Mouse (Mus musculus) macrophage (primary cell): ENCODE results near the gene Gm49661. TPM values are rescaled to one million over a fixed set of nuclear protein-coding genes. Genes with fewer than 3 reads are reported as not detected.

Source experiments
- H3K27ac ChIP-seq: fragments of 350-480 bp; formaldehyde crosslinking; 2 replicates; pipeline ENCODE4 v1.9.0; 2021
- H3K36me3 ChIP-seq: fragments of 350-480 bp; formaldehyde crosslinking; 2 replicates; pipeline ENCODE4 v1.9.0; 2021; ENCODE audit errors: inconsistent target
- H3K4me3 ChIP-seq: fragments of 350-480 bp; formaldehyde crosslinking; 2 replicates; pipeline ENCODE4 v1.9.0; 2021; ENCODE audit errors: inconsistent target
- H3K79me2 ChIP-seq: fragments of 350-480 bp; formaldehyde crosslinking; 2 replicates; pipeline ENCODE4 v1.9.0; 2021; ENCODE audit errors: inconsistent target
- WGBS: methylation state at CpG from one replicate; pipeline ENCODE4 v1.1.7; 2026; ENCODE audit warnings: inconsistent platforms; ENCODE audit not compliant: missing documents; 5-methylcytosine and 5-hydroxymethylcytosine counted together
- polyA plus RNA-seq: library from polyadenylated mRNA; stranded (reverse); fragments of 250-400 nt; gene quantifications from 3 replicates; pipeline ENCODE4 v1.2.4, GENCODE M21; 2018; ENCODE audit warnings: inconsistent platforms

Gm49661 gene
- polyA plus RNA-seq, 1 experiment from 2014 or later, result not detected

- Histone ChIP-seq H3K36me3 (0 out of 2 replicates have a peak, but pooled peaks cover 7% of the 10 kb centered on the region), H3K79me2 (peaks cover 11% of the 10 kb centered on the region), H3K27ac (peak overlapping the region; percentile 28), H3K4me3 (peak overlapping the region; percentile 71)
- under 1% methylated on average over 41 of the region's 41 CpGs for WGBS
These were observed 3.4 kb downstream of the Gm49661 start for GRCm38 (mm10) chr8:84965731-84966291.

- Histone ChIP-seq H3K27ac (no peak overlapping the region), H3K79me2 (no peaks in the 10 kb centered on the region; the same call in 1 of the 2 replicates), H3K36me3 (0 out of 2 replicates have a peak, but pooled peaks cover 7% of the 10 kb centered on the region), H3K4me3 (no peak overlapping the region)
- WGBS, result 92% methylated on average over 4 of the region's 4 CpGs
These were observed 5.3 kb downstream of the Gm49661 start for GRCm38 (mm10) chr8:84963952-84964351.

GRCm38 (mm10) chr8:84959811-84960210, 9.4 kb downstream of the Gm49661 start:
- H3K27ac ChIP-seq, result no peak overlapping the region
- no peaks in the 10 kb centered on the region for H3K79me2 ChIP-seq
- H3K4me3 ChIP-seq, result no peak overlapping the region
- H3K36me3 ChIP-seq, result peaks cover 14% of the 10 kb centered on the region; the same call in 1 of the 2 replicates
- WGBS, result 98% methylated on average over 5 of the region's 7 CpGs

GRCm38 (mm10) chr8:84956768-84957167, 12.5 kb downstream of the Gm49661 start:
- no peak overlapping the region for H3K27ac ChIP-seq
- no peaks in the 10 kb centered on the region for H3K79me2 ChIP-seq
- 55% methylated on average over 2 of the region's 2 CpGs for WGBS
- H3K4me3 ChIP-seq, result no peak overlapping the region
- H3K36me3 ChIP-seq, result peaks cover 14% of the 10 kb centered on the region; the same call in 1 of the 2 replicates

- WGBS, result 7% methylated on average over 18 of the region's 18 CpGs
- no peak overlapping the region for H3K4me3 ChIP-seq
- no peaks in the 10 kb centered on the region for H3K79me2 ChIP-seq
- peaks cover 2% of the 10 kb centered on the region; the same call in 1 of the 2 replicates for H3K36me3 ChIP-seq
- no peak overlapping the region for H3K27ac ChIP-seq
These were observed 16.5 kb downstream of the Gm49661 start for GRCm38 (mm10) chr8:84952612-84953255.

- no peak overlapping the region for H3K4me3 ChIP-seq
- H3K27ac ChIP-seq, result no peak overlapping the region
- H3K79me2 ChIP-seq, result no peaks in the 10 kb centered on the region
- WGBS, result 19% methylated on average over 12 of the region's 12 CpGs
- H3K36me3 ChIP-seq, result no peaks in the 10 kb centered on the region
These were observed 19.5 kb downstream of the Gm49661 start for GRCm38 (mm10) chr8:84949753-84950152.

- WGBS, result 13% methylated on average over 9 of the region's 9 CpGs
- Histone ChIP-seq H3K27ac (no peak overlapping the region), H3K79me2 (no peaks in the 10 kb centered on the region), H3K4me3 (no peak overlapping the region), H3K36me3 (no peaks in the 10 kb centered on the region)
These were observed 22.0 kb downstream of the Gm49661 start for GRCm38 (mm10) chr8:84947241-84947545.

- no peak within 1 kb of the TSS for H3K4me3 ChIP-seq
- no peaks in the 10 kb centered on the region for H3K79me2 ChIP-seq
- no peaks in the 10 kb centered on the region for H3K36me3 ChIP-seq
- no peak within 1 kb of the TSS for H3K27ac ChIP-seq
- 15% methylated on average over 17 of the region's 17 CpGs for WGBS
These were observed 22.5 kb downstream of the Gm49661 start, which contains the start of gene Rtbdn for GRCm38 (mm10) chr8:84946528-84947240. Gene Rtbdn (plus strand): TSS chr8:84946991.

- H3K36me3 ChIP-seq, result no peaks in the 10 kb centered on the region
These were observed 23.4 kb downstream of the Gm49661 start for GRCm38 (mm10) chr8:84945633-84946527.

GRCm38 (mm10) chr8:84945235-84945632, 24.0 kb downstream of the Gm49661 start:
- no peak overlapping the region for H3K27ac ChIP-seq
- no peaks in the 10 kb centered on the region for H3K79me2 ChIP-seq
- H3K36me3 ChIP-seq, result no peaks in the 10 kb centered on the region
- H3K4me3 ChIP-seq, result no peak overlapping the region
- WGBS, result 7% methylated on average over 8 of the region's 11 CpGs

More at GRCm38 (mm10) chr8:84945633-84946527, 23.4 kb downstream of the Gm49661 start:
- WGBS, result 3% methylated on average over 39 of the region's 67 CpGs
- Histone ChIP-seq H3K79me2 (no peaks in the 10 kb centered on the region), H3K4me3 (no peak overlapping the region), H3K27ac (no peak overlapping the region)

GRCm38 (mm10) chr8:84944478-84945160, 24.6 kb downstream of the Gm49661 start:
- no peak overlapping the region for H3K27ac ChIP-seq
- H3K36me3 ChIP-seq, result no peaks in the 10 kb centered on the region
- WGBS, result 8% methylated on average over 21 of the region's 26 CpGs
- H3K4me3 ChIP-seq, result no peak overlapping the region
- no peaks in the 10 kb centered on the region for H3K79me2 ChIP-seq

- Histone ChIP-seq H3K27ac (no peak overlapping the region), H3K36me3 (no peaks in the 10 kb centered on the region), H3K4me3 (no peak overlapping the region), H3K79me2 (no peaks in the 10 kb centered on the region)
- WGBS, result 32% methylated on average over 3 of the region's 4 CpGs
These were observed 25.5 kb downstream of the Gm49661 start for GRCm38 (mm10) chr8:84943699-84944098.

GRCm38 (mm10) chr8:84937620-84938485, 31.4 kb downstream of the Gm49661 start:
- 63% methylated on average over 12 of the region's 13 CpGs for WGBS
- no peaks in the 10 kb centered on the region for H3K79me2 ChIP-seq
- H3K36me3 ChIP-seq, result no peaks in the 10 kb centered on the region
- H3K27ac ChIP-seq, result no peak overlapping the region
- H3K4me3 ChIP-seq, result no peak overlapping the region
